Mouse (Mus musculus): ENCODE measurements at regions not wholly inside any gene's neighbourhood (a gene's known extent, or its start where the extent isn't known, plus 50 kb on each side); places are given as distances from the start of the nearest gene placed in this dataset.
"Not testable (repeated sequence)": the region's sequence is repeated elsewhere in the genome, so short reads cannot be mapped to it uniquely, and the experiment has no call there.

DNA sequence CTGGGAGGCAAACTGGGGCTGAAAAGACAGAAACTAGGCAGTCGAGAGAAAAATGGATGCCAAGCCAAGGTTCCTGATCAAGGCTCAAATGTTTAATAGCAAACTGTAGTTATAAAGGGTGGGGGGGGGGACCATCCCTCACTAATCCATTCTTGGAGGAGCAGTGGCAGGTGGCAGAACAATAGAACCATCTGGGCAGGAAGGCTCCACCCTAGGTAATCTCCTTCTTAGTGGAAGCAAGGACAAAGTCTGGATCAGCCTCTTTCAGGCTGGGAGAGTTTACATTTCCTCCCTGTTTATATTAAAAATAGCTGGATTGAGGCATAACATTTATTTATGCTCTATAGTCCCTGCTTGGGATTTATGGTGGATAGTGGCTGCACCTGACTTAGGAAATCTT is 180.8 kb downstream of the Cdh9 start:
- no peak for DNase-seq (ENCODE audit: low spot score)

GRCm38 (mm10) chr15:16909941-16910340 is 181.4 kb downstream of the Cdh9 start:
- not testable (repeated sequence) for DNase-seq (ENCODE audit: low spot score)

DNA sequence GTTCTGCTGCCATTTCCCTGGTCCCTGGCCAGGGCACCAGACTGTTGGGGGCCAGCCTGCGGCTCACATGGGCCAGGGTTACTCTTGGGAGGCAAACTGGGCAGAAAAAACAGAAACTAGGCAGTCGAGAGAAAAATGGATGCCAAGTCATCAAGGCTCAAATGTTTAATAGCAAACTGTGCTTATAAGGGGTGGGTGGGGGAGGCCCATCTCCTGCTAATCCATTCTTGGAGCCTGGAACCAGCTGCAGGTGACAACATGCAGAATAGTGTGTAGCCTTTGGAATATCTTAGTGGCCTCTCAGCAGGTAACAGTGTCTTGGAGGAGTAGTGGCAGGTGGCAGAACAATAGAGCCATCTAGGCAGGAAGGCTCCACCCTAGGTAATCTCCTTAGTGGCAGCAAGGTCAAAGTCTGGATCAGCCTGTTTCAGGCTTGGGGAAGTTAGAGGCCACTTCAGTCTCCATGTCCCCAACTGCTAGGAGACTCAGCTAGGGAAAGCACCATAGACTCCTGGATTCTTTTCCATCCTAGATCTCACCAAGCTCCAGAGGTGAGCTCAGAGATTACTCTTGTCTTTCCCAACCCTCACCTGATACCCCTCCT is 186.5 kb downstream of the Cdh9 start:
- DNase-seq (ENCODE audit: low spot score) = no peak

DNA sequence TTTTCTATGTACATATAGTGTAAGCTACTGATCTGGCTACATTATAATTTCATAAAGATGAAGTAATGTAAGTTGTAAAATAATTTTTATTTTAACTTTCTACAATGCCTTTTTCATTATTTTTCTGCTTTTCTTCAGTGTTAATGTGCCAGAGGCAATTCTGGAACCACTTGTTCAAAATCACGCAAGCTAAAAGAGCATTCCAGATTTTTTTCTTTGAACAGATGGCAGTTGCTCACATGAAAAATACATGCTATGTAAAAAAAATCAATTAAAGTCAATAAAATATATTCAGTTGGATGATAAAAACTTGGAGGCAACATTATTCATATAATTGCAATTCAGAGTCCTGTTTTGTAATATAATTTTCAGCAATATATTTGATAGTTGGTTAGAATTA is 194.7 kb downstream of the Cdh9 start:
- no peak for DNase-seq (ENCODE audit: low spot score)

- DNase-seq (ENCODE audit: low spot score) = no peak
Observed at GRCm38 (mm10) chr15:16933137-16933677, 204.7 kb downstream of the Cdh9 start.

- DNase-seq (ENCODE audit: low spot score) = no peak
Observed at GRCm38 (mm10) chr15:16934438-16934837, 205.9 kb downstream of the Cdh9 start.

- not testable (repeated sequence) for DNase-seq (ENCODE audit: low spot score)
Observed at GRCm38 (mm10) chr15:16975821-16976220, 247.3 kb downstream of the Cdh9 start.

- no peak for DNase-seq (ENCODE audit: low spot score)
Observed at GRCm38 (mm10) chr15:16990848-16991247, 262.3 kb downstream of the Cdh9 start.

GRCm38 (mm10) chr15:16995667-16996066 is 267.1 kb downstream of the Cdh9 start:
- no peak for DNase-seq (ENCODE audit: low spot score)

GRCm38 (mm10) chr15:17006139-17006538 is 277.6 kb downstream of the Cdh9 start:
- DNase-seq (ENCODE audit: low spot score) = no peak

DNA sequence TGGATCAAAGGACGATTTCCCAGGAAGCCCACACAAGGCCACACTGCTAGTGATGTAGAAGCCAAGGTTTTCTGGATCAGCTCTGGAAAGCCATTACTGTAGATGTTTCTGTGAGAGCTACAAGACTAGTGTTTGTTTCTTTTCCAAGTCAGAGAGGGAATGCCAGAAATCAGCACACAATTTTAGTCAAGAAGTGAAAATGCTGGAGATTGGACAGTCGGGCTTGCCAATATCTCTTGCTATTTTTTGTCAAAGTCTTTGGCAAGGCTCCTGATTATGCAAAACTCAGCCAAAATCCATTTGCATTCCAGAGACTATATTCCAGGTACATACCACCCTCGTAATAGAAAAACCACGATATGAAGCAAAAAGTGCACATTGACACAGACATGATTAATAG is 279.3 kb downstream of the Cdh9 start:
- no peak for DNase-seq (ENCODE audit: low spot score)

- DNase-seq (ENCODE audit: low spot score) = no peak
Observed at GRCm38 (mm10) chr15:17048867-17049628, 320.5 kb downstream of the Cdh9 start.

DNA sequence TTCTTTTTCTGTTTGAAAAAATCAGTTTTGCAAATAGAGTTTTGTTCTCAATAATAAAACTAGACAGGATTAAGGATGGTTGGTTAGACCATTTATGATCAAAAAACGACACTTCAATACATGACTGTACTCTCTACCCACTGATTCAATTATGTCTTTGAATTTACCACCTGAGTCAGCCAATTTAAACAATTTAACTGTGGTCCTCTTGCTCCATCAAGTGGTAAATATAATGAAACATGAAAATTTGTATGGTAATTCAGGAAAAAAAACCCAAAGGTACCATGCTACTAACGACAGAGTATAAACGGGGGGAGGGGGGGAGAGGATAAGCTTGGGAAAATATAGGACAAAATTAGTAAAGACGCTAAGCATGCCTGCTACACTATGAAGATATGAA is 341.2 kb downstream of the Cdh9 start:
- DNase-seq (ENCODE audit: low spot score) = no peak

DNA sequence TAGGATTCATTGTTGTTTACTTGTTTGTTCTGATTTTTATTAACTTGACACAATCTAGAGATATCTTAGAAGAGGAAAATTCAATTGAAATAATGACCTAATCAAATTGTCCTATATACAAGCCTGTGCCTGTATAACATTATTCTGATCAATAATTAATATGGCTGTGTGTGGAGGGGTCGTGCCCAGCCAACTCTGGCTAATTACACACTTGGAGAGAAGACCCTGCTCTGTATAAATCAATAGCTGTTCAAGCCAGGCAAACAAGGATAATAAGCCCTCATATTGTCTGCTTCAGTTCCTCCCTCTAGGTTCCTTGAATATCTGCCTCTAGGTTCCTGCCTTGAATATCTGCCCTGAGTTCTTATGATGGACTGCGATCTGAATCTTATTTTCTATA is 355.5 kb downstream of the Cdh9 start:
- no peak for DNase-seq (ENCODE audit: low spot score)

- no peak for DNase-seq (ENCODE audit: low spot score)
Observed at GRCm38 (mm10) chr15:17088644-17089228, 360.2 kb downstream of the Cdh9 start.

- peak; percentile 6 for DNase-seq (ENCODE audit: low spot score)
Observed at GRCm38 (mm10) chr15:17098927-17099326, 370.4 kb downstream of the Cdh9 start.

DNA sequence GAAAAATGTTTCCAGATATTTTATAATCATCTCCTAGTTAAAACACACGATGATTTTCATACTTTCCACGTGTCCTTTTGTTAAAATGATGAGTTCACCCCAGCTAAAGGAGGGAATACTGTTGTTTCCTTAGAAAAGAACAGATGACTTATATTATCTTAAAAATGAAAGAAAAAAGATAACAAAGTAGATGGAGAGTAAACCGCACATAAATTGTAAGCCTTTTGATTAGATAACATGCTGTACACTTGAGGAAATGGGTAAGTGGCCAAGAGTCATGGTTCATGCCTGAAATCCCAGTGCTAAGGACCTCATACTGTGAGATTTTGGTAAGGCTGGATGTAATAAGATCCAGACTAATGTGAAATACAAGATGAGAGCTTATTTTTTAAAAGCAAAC is 372.6 kb downstream of the Cdh9 start:
- no peak for DNase-seq (ENCODE audit: low spot score)

GRCm38 (mm10) chr15:17135721-17136120 is 407.2 kb downstream of the Cdh9 start:
- DNase-seq (ENCODE audit: low spot score) = no peak

DNA sequence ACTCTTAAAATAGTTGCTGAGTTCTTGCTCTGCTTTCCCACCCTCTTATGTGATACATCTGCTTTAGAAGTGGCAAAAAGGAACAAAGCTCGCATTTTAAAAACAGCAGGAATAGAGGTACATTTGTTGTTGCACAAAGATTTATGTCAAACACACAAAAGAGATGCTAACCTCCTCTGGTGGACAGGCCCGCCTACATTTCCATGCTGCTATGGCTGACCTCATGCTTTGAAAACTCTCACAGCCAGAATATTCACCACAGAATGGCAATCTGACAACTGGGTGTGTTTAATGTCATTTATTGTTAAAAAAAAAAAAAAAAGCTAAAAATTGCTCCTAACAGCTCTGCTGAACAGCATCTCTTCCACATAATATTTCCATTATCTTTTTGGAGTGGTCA is 451.6 kb downstream of the Cdh9 start:
- no peak for DNase-seq (ENCODE audit: low spot score)

- DNase-seq (ENCODE audit: low spot score) = no peak
Observed at GRCm38 (mm10) chr15:17181358-17182022, 452.9 kb downstream of the Cdh9 start.

GRCm38 (mm10) chr15:17195439-17195838 is 466.9 kb downstream of the Cdh9 start:
- DNase-seq (ENCODE audit: low spot score) = no peak

- DNase-seq (ENCODE audit: low spot score) = no peak
Observed at GRCm38 (mm10) chr15:17204739-17205138, 476.2 kb downstream of the Cdh9 start.

GRCm38 (mm10) chr15:17245096-17245495 is 516.5 kb downstream of the Cdh9 start:
- DNase-seq (ENCODE audit: low spot score) = no peak

All from urinary bladder, postnatal 25 days (tissue).